Mouse (Mus musculus) T-helper 17 cell (primary cell): ENCODE measurements at regions not wholly inside any gene's neighbourhood (a gene's known extent, or its start where the extent isn't known, plus 50 kb on each side); places are given as distances from the start of the nearest gene placed in this dataset.

Experiments used
- in situ Hi-C, 2 experiments: fragments of 300-600 bp; cut with MboI, MseI; formaldehyde crosslinking; loops; 1 replicate in 1 of 2; 2 replicates in 1 of 2; pipeline ENCODE4 v1.15.1; 2025; ENCODE audit warnings: high pct_unique_total_duplicates in 2 of 2

DNA sequence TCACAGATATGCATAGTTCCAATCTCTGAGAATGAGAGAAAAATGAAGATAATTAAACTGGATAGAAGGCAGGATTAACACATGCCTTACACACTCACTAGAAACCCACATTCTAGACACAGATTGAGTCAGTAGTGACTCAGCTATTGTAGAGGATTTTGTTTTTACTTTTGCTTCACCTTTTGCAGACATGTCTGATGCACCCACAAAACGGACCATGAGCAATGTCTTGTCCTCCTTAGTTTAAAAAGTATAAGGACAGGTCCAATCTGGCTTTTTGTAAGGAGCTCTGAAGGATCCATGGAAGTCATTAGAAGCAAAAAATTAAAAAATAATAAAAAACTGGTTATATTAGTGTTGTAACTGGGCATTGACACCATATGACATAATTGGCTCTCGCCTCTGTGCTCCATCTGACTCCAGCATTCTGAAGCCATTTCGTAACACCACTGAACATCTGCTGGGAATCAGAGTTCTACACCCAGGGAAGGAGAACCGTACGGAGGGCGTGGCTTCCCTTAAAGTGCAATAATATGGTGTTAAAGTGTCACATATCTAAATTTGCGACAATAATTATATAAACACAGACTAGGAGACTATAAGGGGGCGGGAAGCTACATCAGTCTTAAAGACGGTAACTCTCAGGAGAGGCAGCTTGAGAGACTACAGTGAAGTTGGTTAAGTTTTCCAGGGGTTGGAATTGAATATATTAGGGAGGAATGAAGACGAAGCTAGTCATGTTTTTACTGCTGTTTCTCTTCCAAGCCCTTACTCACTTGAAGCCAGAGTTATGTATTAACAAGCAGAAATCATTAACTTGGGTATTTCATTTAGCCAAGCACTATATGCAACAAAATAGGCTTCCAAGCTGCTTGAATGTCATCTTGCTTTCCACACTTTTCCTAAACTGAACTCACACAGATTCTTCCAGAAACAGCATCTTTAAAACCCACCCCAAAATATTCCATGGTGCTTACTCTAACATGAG lies 558.0 kb downstream of the Ebf1 start:
- in situ Hi-C loops: loop anchor here in 1 of 2 experiments (25.0 kb wide), 1 partner anchor 588 kb away; no protein-coding TSS in a partner anchor

DNA sequence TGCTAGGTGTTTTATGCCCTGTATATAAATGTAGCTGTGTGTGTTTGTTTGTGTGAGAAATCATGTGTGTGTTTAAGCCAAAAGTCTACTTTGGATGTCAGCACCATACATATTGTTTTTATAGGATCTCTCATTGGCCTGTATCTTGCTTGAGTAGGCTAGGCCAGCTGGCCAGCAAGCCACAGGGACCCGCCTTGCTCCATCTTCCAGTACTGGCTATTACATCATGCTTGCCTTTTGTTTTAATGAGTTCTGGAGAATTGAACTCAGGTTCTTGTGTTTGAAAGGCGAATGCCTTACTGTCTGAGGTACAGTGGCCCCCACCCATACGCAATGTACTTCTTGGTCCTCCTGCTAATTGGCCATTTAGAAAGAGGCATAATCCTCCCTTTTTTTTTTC lies 559.9 kb downstream of the Ebf1 start:
- in situ Hi-C loops: loop anchor here in 1 of 2 experiments (25.0 kb wide), 1 partner anchor 590 kb away; no protein-coding TSS in a partner anchor

DNA sequence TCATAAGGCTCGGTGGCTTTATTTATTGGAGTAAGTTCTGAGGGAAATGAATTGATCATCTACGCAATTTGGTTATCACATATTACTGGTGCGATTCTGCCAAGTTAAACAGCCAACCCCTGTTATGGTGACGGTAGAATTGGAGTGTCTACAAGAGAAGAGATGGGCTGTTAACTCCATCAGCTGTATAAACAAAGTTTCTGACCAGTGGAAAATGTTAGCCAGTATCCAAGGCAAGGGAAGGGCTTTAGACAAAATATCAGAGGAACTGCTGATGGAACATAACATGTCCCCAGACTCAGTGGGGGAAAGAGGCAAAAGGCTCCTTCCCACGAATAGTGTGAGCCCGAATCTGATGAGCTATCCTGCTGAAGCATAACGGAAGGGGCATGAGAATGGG lies 560.9 kb downstream of the Ebf1 start:
- in situ Hi-C loops: loop anchor here in 1 of 2 experiments (25.0 kb wide), 1 partner anchor 591 kb away; no protein-coding TSS in a partner anchor

DNA sequence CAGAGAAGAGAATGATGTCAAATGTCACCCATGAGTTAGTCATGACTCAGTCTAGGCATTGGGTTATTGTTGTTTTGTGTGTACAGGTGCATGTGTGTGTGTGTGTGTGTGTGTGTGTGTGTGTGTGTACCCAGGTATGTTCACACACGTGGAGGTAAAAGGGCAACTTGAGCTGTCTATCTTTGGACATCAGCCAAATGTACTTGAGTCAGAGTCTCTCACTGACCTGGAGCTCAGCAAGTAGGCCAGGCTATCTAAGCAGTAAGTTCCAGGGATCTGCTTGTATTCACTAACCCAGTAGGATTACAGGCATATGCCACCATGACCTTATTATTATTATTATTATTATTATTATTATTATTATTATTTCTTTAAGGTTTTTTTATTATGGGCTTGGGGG lies 561.9 kb downstream of the Ebf1 start:
- in situ Hi-C loops: loop anchor here in 1 of 2 experiments (25.0 kb wide), 1 partner anchor 592 kb away; no protein-coding TSS in a partner anchor

DNA sequence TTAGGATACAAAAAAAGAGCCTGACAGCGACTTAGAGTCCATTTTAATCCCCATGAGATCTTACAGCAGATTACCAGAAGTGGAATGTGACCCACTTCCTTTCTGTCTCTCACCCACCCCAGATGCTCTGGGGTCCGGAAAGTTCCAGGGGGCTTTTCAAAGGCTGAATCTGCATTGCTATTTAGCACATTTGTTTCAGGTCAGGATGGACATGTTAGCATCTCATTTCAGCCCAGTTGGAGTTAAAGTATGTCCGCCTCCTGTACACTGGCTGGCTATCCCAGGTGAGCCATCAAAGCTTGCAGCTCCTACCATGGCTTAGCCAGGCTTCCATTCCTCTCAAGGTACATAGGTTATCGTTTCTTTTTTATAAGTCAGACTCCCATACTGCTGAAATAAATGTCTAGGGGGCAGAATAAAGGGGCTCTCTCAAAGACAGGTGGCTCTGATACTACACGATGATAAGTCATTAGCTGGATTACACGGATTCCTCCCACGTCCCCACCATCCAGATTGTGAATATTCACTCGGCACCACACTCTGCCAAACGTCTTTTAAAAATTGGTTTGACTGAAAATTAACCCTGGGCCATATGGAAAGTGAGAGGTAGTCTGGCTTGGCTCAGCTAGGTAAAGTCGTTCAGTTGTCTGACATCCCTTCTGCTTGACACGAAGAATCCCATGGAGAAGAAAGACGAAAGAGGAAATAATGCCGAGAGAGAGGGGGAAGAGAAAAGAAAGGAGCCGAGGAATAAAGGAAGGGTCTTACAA lies 573.7 kb downstream of the Ebf1 start:
- in situ Hi-C loops: loop anchor here in 1 of 2 experiments (25.0 kb wide), 1 partner anchor 603 kb away; no protein-coding TSS in a partner anchor

DNA sequence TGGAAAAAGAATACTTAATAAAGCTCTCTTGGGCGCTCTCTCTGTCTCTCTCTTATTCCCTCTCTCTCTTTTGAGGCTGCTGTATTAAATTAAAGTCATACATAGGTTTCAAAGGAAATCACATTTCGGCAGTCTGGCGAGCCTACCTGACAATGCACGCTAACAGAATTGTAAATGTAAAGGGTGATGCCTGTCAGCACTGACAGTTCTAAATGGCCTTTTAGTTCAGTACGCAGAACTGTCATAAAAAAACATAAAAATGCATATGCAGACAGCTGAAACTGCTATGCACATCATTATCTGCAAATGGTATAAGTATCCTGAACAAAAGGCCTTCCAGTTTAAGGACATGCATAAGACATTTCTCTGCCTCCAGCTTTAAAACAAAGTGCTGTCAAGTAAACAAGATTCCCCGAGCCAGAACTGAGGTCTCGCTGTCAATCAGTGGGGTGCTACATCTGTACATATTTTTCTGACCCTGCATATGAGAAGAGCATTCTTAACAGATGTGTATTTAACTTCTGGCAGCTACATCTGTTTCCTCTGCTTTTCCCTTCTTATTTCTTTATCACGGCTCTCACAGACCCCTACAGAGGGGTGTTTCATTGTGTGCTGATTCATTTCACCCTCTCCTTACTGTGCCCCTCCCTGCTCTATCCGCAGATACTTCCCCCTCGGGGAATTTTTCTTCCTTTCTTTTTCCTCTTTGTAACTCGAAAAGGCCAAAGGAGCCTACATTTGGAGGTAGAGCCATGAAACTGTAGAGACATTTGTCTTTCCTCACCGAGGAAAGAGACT lies 574.5 kb downstream of the Ebf1 start:
- in situ Hi-C loops: loop anchor here in 1 of 2 experiments (25.0 kb wide), 1 partner anchor 604 kb away; no protein-coding TSS in a partner anchor

DNA sequence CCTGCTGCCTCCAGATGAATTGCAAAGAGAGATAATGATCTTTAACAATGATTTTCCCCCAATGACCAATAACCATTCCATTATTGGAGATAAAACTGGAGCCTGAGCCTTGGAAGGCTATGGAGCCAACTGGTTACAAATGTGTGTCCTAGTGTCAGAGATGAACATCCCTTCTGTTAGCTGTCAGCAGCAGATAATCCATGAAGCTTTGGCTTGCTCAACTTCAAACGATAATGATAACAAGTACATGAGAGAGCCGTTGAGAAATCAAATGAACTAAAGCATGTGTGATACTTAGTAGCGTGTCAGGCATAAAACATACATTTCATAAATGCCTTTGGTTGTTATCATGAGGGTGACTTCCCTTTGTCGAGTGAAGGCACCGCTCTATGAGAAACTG lies 576.2 kb downstream of the Ebf1 start:
- in situ Hi-C loops: loop anchor here in 1 of 2 experiments (25.0 kb wide), 1 partner anchor 606 kb away; no protein-coding TSS in a partner anchor

DNA sequence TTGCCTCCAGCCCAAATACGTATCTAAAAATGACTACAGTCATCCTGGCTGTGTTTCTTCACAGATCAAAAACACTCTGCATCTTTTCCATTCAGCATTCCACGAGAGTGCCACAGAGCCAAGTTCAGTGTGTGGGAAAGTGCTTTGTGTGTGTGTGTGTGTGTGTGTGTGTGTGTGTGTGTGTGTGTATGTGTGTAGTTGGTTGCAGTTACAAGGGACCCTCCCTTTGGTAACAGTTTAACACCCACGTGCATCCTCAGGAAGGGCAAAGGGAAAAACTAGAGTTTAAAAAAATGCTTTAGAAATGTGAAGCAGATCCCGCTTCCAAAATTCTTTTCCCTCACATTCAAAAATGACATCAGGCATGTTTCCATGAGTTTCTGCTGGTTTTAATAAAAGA lies 582.4 kb downstream of the Ebf1 start:
- in situ Hi-C loops: loop anchor here in 1 of 2 experiments (25.0 kb wide), 1 partner anchor 612 kb away; no protein-coding TSS in a partner anchor

DNA sequence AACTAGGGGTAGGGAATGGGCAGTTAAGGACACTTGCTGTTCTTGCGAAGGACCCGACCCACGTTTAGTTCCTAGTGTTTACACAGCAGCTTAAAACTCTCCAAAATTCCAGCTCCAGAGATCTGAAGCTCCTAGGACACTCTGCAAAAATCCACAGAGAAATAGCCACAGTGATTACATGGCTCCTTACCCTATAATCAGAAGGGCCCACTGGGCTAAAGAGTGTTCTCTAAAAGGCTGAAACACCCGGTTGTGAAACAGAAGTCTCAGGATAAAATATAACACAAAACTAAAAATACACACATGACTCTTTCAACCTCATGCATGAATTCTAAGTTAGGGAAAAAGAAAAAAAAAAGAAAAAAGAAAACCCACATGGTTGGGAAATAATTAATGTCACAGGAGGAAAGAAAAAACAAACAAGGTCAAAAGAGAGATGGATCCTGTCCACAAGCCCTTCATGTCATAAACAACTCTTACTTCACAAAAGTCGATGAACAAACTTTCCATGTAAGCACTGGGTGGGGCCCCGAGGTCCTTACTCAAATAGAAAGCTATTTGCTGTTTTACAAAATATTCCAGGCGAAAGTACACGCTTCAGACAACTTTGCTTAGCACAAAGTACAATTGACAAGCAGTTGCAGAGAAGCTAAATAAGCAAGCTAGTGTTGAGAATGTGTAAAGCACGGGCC lies 583.7 kb downstream of the Ebf1 start:
- in situ Hi-C loops: loop anchor here in 1 of 2 experiments (5.0 kb wide), 1 partner anchor 36 kb away; no protein-coding TSS in a partner anchor

DNA sequence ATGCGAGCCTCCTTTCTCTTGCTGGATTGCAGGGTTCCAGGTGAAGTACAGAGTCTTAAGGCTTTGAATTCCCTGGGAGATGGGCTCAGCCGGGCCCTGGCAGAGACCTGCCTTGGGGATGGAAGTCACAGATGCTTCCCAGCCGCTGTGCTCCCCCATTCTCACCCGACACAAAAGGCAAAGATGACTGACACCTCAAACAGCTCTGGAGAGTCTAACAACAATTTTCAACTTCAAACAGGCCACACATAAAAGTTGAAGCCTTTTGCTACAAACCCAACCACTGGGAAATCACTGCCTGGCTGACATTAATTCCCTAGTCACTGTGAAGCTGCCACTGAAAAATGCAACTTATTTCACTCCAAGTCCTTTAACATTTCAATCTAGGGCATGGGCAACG lies 586.3 kb downstream of the Ebf1 start:
- in situ Hi-C loops: loop anchor here in 1 of 2 experiments (5.0 kb wide), 1 partner anchor 34 kb away; no protein-coding TSS in a partner anchor

DNA sequence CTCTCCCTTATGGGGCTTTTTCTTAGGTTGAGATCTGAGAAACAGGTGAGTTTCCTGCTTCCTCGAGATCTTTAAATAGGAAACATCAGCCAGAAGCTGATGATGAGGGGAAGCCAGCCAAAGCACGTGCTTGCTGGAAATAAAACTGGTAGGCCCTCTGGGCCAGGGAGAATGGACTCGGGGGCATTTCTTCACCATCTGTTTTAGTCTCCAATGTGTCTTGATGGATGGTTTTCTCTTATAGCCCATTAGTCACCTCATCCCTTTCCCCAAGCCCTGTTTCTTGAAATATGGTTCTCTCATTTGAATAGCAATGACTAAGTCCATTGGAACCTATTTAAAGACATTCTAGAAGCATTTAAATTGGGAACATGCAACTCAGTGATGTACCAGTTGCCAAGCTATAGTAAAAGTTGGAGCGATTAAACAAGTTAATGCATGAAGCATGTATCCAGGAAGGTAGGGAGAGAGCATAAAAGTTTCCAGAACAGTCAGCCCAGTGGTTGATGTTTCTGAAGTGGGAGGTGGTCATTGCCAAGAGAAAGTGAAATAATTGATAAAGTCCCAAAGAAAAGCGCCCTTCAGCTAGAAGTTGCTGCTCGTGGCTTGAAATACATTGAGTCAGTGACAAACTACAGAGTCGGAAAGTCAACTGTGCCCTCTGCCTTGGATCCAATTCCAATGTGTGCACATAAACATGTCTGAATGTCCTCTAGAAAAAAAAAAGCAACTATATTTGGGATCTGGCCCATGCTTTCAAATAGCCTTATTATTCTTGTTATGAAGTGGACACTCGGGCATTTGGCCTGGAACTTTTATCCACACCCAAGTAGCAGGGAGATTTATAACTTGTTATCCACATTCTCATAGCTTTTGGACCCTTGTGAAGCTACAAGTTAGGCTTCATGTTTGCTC lies 589.8 kb downstream of the Ebf1 start:
- in situ Hi-C loops: no loop called here

DNA sequence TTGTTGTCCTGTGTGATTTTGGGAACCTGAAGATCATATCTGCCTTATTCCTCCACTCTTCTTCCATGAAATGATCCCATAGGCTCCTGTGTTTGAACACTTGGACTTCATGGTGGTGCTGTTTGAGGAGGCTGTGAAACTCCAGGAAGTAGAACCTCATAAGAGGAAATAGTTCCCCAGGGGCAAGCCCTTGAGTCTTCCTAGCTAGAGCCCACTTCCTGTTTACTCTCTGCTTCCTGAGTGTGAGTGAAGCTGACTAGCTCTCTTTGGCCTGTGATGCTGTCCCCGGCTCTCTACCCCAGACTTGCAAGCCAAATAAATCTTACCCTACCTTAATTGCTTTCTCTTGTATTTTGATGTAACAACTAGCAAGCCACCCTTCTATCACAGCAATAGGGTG lies 597.0 kb downstream of the Ebf1 start:
- in situ Hi-C loops: no loop called here

DNA sequence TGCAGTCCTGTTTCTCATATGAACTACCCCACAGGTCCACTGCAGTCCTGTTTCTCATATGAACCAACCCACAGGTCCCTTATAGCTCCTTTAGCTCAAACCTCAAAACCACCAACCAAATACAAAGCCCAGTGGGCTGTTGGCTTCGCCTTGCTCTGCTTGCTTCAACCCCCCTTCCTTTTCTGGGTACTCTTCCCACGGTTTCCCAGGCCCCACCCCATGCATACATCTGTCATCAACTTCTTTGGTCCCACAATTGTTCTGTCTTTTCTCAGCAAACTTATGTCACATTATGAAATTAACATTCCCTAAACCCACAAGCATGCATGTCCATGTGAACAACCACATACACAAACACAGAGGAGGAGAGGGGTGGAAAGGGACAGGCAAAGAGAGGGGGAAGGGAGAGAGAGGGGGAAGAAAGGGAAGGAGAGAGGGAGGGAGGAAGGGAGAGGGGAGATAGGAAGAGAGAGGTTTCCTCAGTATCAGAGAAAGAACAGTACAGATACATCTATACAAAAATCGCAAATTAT lies 599.9 kb downstream of the Ebf1 start:
- in situ Hi-C loops: no loop called here

DNA sequence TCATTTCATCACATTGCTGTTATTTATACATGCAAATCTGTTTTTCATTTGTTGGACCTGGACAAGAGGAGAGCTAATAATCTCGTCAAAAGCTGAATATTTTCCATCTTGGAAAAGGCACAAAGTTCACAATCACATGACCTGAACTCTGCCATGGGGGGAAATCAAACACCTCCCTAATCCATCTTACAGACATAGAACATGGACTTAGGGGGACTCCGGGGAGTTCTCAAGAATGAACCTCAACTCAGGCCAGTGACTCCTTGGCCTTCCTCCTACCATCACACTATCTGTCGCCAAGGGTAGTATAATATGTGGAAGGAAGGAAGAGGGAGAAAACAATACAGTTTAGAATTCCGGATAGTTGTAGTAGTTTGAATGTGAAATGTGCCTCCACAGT lies 602.1 kb downstream of the Ebf1 start:
- in situ Hi-C loops: no loop called here

DNA sequence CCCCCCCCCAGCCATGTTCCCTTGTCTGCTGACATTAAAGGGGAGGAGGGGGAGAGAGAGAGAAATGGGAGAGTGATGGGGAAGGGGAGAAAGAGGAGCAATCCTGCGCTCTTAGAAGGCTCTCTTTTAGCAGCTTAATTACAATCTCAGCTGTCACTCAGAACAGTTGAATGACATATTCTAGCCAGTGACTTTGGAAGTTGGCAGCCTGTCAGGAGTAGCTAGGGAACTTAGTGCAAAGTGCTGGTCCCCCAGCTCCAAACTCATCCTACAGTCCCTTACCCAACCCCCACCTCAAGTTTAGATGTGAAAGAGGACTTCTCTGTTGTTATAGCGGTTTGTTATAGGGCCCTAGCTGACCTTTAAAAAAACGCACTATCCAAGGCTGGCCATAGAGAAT lies 604.9 kb downstream of the Ebf1 start:
- in situ Hi-C loops: no loop called here

DNA sequence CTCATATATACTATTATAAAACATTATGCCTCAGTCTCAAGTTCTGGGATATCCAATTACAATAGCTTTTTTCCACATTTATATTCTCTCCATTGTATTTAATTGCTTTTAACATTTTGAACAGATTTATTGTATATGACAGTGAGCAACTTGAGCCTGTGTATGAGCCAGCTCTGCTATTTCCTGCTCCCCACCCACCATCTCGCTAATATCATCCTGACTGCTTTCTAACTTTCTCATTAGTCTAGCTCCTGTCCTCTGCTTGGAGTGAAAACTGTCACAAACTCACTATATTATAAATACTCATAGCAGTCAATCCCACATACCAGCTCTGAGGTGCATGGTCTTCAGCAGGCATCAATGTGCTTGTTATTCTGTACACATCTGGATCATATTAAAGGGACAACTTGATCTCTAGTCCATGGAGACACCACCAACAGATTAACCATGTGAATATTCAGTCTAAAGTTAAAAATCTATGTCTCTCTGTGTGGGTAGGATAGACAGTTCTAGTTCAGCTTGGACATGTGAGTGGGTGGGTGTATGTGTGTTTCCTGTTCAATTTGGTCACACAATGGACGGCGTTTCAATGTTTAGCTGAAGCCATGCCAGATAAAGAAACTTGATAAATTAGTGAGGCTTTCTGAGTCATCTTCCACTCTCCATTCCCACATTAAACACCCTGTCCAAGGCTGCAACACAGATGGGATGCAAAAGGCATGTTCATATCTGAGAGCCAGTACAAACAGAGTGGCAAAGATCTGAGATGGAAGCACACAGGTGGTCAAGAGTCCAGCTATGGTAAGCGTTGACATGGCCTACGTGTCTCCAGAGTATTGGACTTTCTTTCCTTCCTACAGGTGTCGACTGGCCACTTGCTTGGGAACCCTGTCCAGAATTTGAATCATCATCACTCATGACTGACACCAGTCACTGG lies 616.1 kb upstream of the Clint1 start:
- in situ Hi-C loops: loop anchor here in 1 of 2 experiments (5.0 kb wide), 1 partner anchor 33 kb away; no protein-coding TSS in a partner anchor

DNA sequence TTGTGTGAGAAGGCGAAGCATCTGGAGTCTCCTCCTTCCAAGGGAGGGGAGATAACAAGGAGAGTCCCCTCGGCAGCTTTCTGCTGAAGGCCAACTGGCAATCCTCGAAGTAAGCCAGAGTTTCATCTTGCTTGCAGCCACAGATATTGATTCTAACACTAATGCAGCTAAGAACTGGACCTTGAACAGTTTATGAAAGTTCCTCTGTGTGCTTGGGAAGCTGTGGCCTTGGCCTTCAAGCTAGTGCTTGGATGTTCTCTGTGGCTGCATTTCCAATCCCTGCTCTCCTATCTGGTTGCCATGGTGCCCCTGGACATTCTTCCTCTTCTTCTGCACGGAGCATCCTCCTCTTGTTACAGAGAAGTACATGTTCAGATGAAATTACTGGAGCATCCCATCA lies 614.8 kb upstream of the Clint1 start:
- in situ Hi-C loops: loop anchor here in 1 of 2 experiments (5.0 kb wide), 1 partner anchor 35 kb away; no protein-coding TSS in a partner anchor
